Mouse (Mus musculus): ENCODE data around the gene Ocln.

DNA sequence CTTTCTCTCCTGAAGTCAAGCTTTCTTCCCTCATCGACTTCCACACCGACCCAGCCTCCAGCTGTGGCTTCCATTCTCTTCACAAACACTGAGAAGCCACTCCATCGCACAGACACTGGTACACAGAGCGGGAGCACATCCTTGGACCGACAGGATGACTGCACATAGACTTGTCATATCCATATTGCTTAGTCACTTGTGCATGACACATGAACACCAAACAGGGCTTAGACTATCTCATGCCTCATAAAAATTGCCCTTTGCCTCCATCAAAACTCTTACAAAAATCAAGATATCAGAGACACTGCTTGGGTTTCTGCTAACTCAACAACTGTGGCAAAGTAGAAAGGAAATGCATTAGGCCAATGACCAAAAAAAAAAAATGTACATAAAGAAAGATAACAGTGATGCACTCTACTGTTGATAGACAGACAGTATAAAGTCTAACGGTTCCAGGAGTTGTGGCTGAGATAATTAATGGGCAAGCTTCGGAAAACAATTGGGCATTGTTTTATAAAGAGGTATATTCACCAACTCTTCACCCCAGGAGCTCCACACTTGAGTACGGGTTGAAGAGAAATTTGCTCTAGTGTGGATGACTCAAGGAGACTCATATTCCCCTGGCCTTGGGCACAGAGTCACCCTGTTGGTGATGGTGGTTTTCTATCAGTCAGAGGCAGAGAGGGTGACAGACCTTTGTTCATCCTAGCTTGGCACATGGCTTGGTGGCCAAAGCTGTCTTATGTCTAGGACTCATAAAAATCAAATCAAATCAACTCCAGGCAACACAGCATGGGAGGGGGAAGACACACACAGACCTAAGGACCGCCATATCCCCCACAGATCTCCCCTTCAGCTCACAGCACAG is 30.6 kb downstream of the Ocln start:
- no peak for TF ChIP-seq CTCF (IDR thresholded peaks at IDR 0.05)
- no peak for TF ChIP-seq EP300 (IDR thresholded peaks at IDR 0.05)

Measured in lung, postnatal 0 days (tissue).